Mouse (Mus musculus) embryonic facial prominence, embryonic 13.5 days (tissue): ENCODE measurements around the gene Phf11b. TPM values are rescaled to one million over a fixed set of nuclear protein-coding genes. Genes with fewer than 3 reads are reported as not detected.
A peak's percentile ranks its signal among the peaks of the same experiment; 100 is the strongest.
"Not testable (repeated sequence)": the region's sequence is repeated elsewhere in the genome, so short reads cannot be mapped to it uniquely, and the experiment has no call there.

Experiments
- ATAC-seq: fragments of 200-750 bp; cut with Nextera tagmentation; 2 replicates; pipeline ENCODE4 v1.8.0; 2017; ENCODE audit warnings: low read depth; ENCODE audit not compliant: insufficient number of reproducible peaks, insufficient read depth, low FRiP score, low TSS enrichment
- H3K27ac ChIP-seq: fragments of 300-500 bp; sonication (generic); 2 replicates; pipeline ENCODE4 v1.5.1; 2015; ENCODE audit warnings: moderate library complexity, mild to moderate bottlenecking, inconsistent platforms
- H3K27me3 ChIP-seq: fragments of 300-500 bp; sonication (generic); 2 replicates; pipeline ENCODE4 v1.6.1; 2015; ENCODE audit warnings: mild to moderate bottlenecking, inconsistent platforms
- H3K36me3 ChIP-seq: fragments of 300-500 bp; sonication (generic); 2 replicates; pipeline ENCODE4 v1.6.1; 2015; ENCODE audit warnings: mild to moderate bottlenecking, inconsistent platforms
- H3K4me1 ChIP-seq: fragments of 300-500 bp; sonication (generic); 2 replicates; pipeline ENCODE4 v1.6.1; 2015; ENCODE audit warnings: inconsistent platforms
- H3K4me2 ChIP-seq: fragments of 300-500 bp; sonication (generic); 2 replicates; pipeline ENCODE4 v1.6.1; 2015; ENCODE audit warnings: moderate library complexity, mild to moderate bottlenecking, inconsistent platforms
- H3K4me3 ChIP-seq: fragments of 300-500 bp; sonication (generic); 2 replicates; pipeline ENCODE4 v1.5.1; 2015; ENCODE audit warnings: mild to moderate bottlenecking, inconsistent platforms
- H3K9ac ChIP-seq: fragments of 300-500 bp; sonication (generic); 2 replicates; pipeline ENCODE4 v1.6.1; 2015; ENCODE audit warnings: mild to moderate bottlenecking, inconsistent platforms
- H3K9me3 ChIP-seq: fragments of 300-500 bp; sonication (generic); 2 replicates; pipeline ENCODE4 v1.6.1; 2016; ENCODE audit warnings: inconsistent platforms
- WGBS: fragments of 180-500 bp; shearing (Covaris S2); methylation state at CpG from one replicate; pipeline ENCODE4 v1.1.7; 2015; ENCODE audit warnings: mixed read lengths; 5-methylcytosine and 5-hydroxymethylcytosine counted together
- polyA plus RNA-seq: library from polyadenylated mRNA; unstranded; fragments of >200 nt; fragmentation: Nextera tagmentation; extraction: Ambion mirVana; gene quantifications from 2 replicates; pipeline ENCODE4 v1.2.1, GENCODE M21; 2015

Phf11b gene
- 0.32 and 0.37 TPM in 2 replicates for polyA plus RNA-seq

DNA sequence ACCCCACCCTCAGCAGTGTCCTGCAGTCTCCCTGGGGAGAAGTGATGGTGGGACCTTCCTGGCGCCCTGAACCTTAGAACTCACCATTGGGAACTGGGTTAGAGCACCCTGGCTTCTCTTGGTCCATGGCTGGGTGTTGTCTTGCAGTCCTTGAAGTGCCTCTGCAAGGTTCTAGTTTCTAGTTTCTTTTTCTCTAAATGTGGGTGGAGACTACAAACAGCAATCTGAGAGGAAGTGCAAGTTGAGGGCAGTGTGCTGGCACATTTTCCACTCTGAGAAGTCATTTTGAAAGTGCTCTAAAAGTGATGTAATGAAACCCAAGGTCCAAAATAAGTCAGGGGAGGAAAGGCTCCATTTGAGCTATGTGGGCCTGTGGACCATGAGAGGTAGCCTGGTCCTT lies at the start of gene Phf11b:
Gene Phf11b, minus strand, starts transcription at position 163 of the 400 bp plus-strand sequence.
- 62% methylated on average over 1 of the region's 1 CpGs for WGBS
- not testable (repeated sequence) for ATAC-seq, H3K36me3 ChIP-seq, H3K4me2 ChIP-seq, H3K27ac ChIP-seq, H3K4me1 ChIP-seq, H3K9ac ChIP-seq, H3K4me3 ChIP-seq, H3K27me3 ChIP-seq, H3K9me3 ChIP-seq

GRCm38 (mm10) chr14:59390181-59390580 lies 49.0 kb upstream of the Phf11b start:
- H3K9ac ChIP-seq, H3K4me3 ChIP-seq, H3K4me1 ChIP-seq, H3K27ac ChIP-seq, ATAC-seq, H3K36me3 ChIP-seq, H3K4me2 ChIP-seq, H3K9me3 ChIP-seq, H3K27me3 ChIP-seq: not testable (repeated sequence)
- WGBS, result 61% methylated on average over 4 of the region's 4 CpGs

- no peak for ATAC-seq
- H3K27ac ChIP-seq, result no peak overlapping the region
- no peak overlapping the region for H3K9ac ChIP-seq
- no peaks in the 10 kb centered on the region for H3K36me3 ChIP-seq
- H3K9me3 ChIP-seq, result no peaks in the 10 kb centered on the region
- WGBS, result 62% methylated on average over 1 of the region's 1 CpGs
- no peaks in the 10 kb centered on the region for H3K4me1 ChIP-seq
- H3K27me3 ChIP-seq, result no peaks in the 10 kb centered on the region
- no peak overlapping the region for H3K4me3 ChIP-seq
- H3K4me2 ChIP-seq, result no peak overlapping the region
Observed at GRCm38 (mm10) chr14:59389532-59389931, 48.4 kb upstream of the Phf11b start.

- Histone ChIP-seq H3K27me3 (no peaks in the 10 kb centered on the region), H3K36me3 (no peaks in the 10 kb centered on the region), H3K4me1 (no peaks in the 10 kb centered on the region), H3K4me3 (no peak overlapping the region), H3K4me2 (no peak overlapping the region), H3K27ac (no peak overlapping the region), H3K9me3 (no peaks in the 10 kb centered on the region), H3K9ac (no peak overlapping the region)
- ATAC-seq, result no peak
- WGBS, result 92% methylated on average over 25 of the region's 25 CpGs
Observed at GRCm38 (mm10) chr14:59370348-59371068, 29.4 kb upstream of the Phf11b start.

- Histone ChIP-seq H3K4me3 (no peak overlapping the region), H3K9me3 (no peaks in the 10 kb centered on the region), H3K4me2 (no peak overlapping the region), H3K36me3 (no peaks in the 10 kb centered on the region), H3K9ac (no peak overlapping the region), H3K4me1 (no peaks in the 10 kb centered on the region), H3K27me3 (no peaks in the 10 kb centered on the region), H3K27ac (no peak overlapping the region)
- WGBS, result 76% methylated on average over 8 of the region's 8 CpGs
- no peak for ATAC-seq
Observed at GRCm38 (mm10) chr14:59366386-59367105, 25.4 kb upstream of the Phf11b start.

DNA sequence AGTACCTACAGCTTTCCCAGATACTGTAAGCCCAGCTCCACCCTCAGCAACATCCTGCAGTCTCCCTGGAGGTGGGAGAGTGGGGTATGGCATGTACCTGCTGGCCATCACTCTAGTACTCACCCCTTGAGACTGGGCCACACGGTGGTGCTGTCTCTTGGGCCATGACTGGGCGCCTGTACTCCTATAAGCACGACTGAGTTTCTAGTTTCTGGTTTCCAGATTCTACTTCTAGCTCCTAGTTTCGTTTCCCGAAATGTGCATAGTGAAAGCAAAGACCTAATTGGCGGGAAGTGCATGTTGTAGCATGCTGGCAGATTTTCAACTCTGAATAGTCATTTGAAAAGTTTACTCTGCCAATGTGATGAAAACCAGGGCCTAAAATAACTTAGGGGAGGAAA lies 24.1 kb upstream of the Phf11b start, which contains the start of gene Phf11d:
Gene Phf11d, minus strand, starts transcription at position 227 of the 401 bp plus-strand sequence.
- Histone ChIP-seq H3K27ac (0 out of 2 replicates have a peak within 1 kb of the TSS, but pooled peaks have one; percentile 44), H3K36me3 (no peaks in the 10 kb centered on the region), H3K27me3 (no peaks in the 10 kb centered on the region), H3K4me1 (no peaks in the 10 kb centered on the region), H3K4me2 (no peak within 1 kb of the TSS), H3K9me3 (no peaks in the 10 kb centered on the region), H3K9ac (no peak within 1 kb of the TSS), H3K4me3 (no peak within 1 kb of the TSS)
- WGBS, result 70% methylated on average over 6 of the region's 6 CpGs
- ATAC-seq, result no peak

DNA sequence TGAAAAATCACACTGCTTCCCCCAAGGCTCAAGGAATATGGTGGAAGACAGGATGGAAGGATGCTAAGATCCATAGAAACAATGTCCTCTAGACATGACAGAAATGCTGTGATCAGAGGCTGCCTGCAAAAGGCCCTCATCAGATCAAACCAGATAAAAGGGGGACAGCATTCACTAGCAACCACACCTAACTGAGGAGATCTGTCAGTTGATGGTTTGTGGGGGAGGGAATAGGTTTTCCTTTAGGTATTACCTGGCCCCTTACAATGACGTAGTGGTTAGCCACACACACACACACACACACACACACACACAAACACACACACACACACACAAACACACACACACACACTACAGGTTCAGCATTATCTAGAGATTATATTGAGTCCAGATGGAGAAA lies 1.6 kb downstream of the Phf11b start:
- no peaks in the 10 kb centered on the region for H3K4me1 ChIP-seq
- H3K4me2 ChIP-seq, result no peak overlapping the region
- 65% methylated on average over 1 of the region's 1 CpGs for WGBS
- no peak overlapping the region for H3K9ac ChIP-seq
- no peaks in the 10 kb centered on the region for H3K36me3 ChIP-seq
- ATAC-seq, result no peak
- H3K4me3 ChIP-seq, result no peak overlapping the region
- H3K27ac ChIP-seq, result no peak overlapping the region
- H3K27me3 ChIP-seq, result no peaks in the 10 kb centered on the region
- H3K9me3 ChIP-seq, result no peaks in the 10 kb centered on the region

DNA sequence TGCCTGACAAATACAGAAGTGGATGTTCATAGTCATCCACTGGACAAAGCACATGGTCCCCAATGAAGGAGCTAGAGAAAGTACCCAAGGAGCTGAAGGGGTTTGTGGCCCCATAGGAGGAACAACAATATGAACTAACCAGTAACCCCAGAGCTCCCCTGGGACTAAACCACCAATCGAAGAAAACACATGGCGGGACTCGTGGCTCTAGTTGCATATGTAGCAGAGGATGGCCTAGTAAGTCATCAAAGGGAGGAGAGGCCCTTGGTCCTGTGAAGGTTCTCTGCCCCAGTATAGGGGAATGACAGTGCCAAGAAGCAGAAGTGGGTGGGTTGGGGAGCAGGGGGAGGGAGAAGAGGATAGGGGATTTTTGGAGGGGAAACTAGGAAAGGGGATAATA lies 5.1 kb downstream of the Phf11b start:
- not testable (repeated sequence) for H3K27me3 ChIP-seq, H3K4me3 ChIP-seq, H3K4me2 ChIP-seq, H3K36me3 ChIP-seq, ATAC-seq, H3K9me3 ChIP-seq, H3K27ac ChIP-seq, H3K4me1 ChIP-seq, H3K9ac ChIP-seq
- 60% methylated on average over 3 of the region's 3 CpGs for WGBS

DNA sequence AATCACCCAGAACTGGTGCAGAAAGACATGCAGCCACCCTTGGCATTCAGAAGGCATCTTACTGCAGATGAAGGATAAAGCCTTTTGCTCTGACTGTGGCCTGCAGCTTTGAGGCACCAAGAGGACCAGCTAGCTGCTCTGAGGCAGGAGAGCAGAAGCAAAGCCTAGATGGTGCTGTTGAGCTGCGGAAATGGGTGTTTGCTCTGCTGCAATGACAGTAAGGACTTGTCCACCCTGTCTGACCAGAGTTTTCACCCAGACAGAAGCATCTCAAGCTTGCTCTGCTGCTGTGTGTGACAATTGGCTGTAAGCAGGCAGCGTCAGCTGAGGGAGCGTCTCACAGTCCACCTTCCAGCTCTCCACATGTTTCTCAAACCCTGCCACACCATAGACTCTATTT lies 10.7 kb downstream of the Phf11b start:
- H3K9ac ChIP-seq, H3K27ac ChIP-seq, H3K4me2 ChIP-seq, H3K9me3 ChIP-seq, ATAC-seq, H3K4me1 ChIP-seq, H3K4me3 ChIP-seq, H3K27me3 ChIP-seq, H3K36me3 ChIP-seq: not testable (repeated sequence)
- 46% methylated on average over 3 of the region's 3 CpGs for WGBS

- WGBS, result 71% methylated on average over 6 of the region's 6 CpGs
- H3K4me3 ChIP-seq, ATAC-seq, H3K4me2 ChIP-seq, H3K9ac ChIP-seq, H3K27me3 ChIP-seq, H3K9me3 ChIP-seq, H3K27ac ChIP-seq, H3K36me3 ChIP-seq, H3K4me1 ChIP-seq: not testable (repeated sequence)
Observed at GRCm38 (mm10) chr14:59319970-59320369, 21.2 kb downstream of the Phf11b start.

DNA sequence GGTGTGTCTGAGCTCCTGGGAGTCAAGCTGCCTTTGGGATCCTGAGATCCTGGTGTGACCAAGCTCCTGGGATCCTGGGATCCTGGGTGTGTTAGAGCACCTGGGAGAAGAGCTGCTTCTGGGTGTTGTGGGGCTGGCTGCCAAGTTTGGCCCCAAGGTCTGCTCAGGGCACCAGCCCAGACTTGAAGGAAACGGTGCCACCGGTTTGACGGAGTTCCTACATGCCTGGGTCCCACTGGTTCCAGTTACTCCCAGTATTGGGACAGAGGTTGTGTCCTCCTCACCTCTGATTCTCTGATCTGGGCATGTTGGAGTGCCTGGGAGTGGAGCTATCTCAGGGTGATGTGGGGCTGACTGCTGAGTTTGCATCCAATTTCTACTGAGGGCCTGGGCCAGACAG lies 22.1 kb downstream of the Phf11b start:
- H3K4me3 ChIP-seq, H3K9me3 ChIP-seq, ATAC-seq, H3K4me1 ChIP-seq, H3K27me3 ChIP-seq, H3K4me2 ChIP-seq, H3K9ac ChIP-seq, H3K27ac ChIP-seq, H3K36me3 ChIP-seq: not testable (repeated sequence)
- 91% methylated on average over 3 of the region's 3 CpGs for WGBS

DNA sequence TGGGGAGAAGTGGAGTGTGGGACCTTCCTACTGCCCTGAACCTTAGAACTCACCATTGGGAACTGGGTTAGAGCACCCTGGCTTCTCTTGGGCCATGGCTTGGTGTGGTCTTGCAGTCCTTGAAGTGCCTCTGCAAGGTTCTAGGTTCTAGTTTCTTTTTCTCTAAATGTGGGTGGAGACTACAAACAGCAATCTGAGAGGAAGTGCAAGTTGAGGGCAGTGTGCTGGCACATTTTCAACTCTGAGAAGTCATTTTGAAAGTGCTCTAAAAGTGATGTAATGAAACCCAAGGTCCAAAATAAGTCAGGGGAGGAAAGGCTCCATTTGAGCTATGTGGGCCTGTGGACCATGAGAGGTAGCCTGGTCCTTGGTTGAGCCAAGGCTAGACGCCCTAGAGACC lies 43.8 kb downstream of the Phf11b start, which contains the start of gene Phf11a:
Gene Phf11a, minus strand, starts transcription at position 132 of the 400 bp plus-strand sequence.
- 68% methylated on average over 1 of the region's 1 CpGs for WGBS
- H3K27me3 ChIP-seq, H3K9ac ChIP-seq, H3K36me3 ChIP-seq, H3K27ac ChIP-seq, H3K4me1 ChIP-seq, H3K4me3 ChIP-seq, ATAC-seq, H3K4me2 ChIP-seq, H3K9me3 ChIP-seq: not testable (repeated sequence)
